Mouse (Mus musculus) hindbrain, embryonic 14.5 days (tissue): ENCODE results near the gene Frmpd1. TPM values are rescaled to one million over a fixed set of nuclear protein-coding genes. Genes with fewer than 3 reads are reported as not detected.

Source experiments
- ATAC-seq: fragments of 200-750 bp; cut with Nextera tagmentation; 2 replicates; pipeline ENCODE4 v1.8.0; 2017; ENCODE audit warnings: moderate number of reproducible peaks, mild to moderate bottlenecking, moderate TSS enrichment, moderate library complexity; ENCODE audit not compliant: low FRiP score
- DNase-seq: peaks from one replicate; pipeline ENCODE4 v3.0.0-alpha.2; 2015; ENCODE audit warnings: low spot score
- H3K27ac ChIP-seq: fragments of 300-500 bp; sonication (generic); 2 replicates; pipeline ENCODE4 v1.5.1; 2014; ENCODE audit warnings: mild to moderate bottlenecking, moderate library complexity
- H3K27me3 ChIP-seq: fragments of 300-500 bp; sonication (generic); 2 replicates; pipeline ENCODE4 v1.6.1; 2014; ENCODE audit warnings: mild to moderate bottlenecking, low read length, mixed read lengths; ENCODE audit not compliant: control insufficient read depth, insufficient read depth
- H3K36me3 ChIP-seq: fragments of 300-500 bp; sonication (generic); replicated peaks from 2 replicates; pipeline ENCODE4 v1.6.1; 2014; ENCODE audit not compliant: control insufficient read depth, insufficient read depth
- H3K4me1 ChIP-seq: fragments of 300-500 bp; sonication (generic); replicated peaks from 2 replicates; pipeline ENCODE4 v1.6.1; 2014; ENCODE audit warnings: antibody characterized with exemption, low read length, mixed read lengths; ENCODE audit not compliant: control insufficient read depth, insufficient read depth
- H3K4me2 ChIP-seq: fragments of 300-500 bp; sonication (generic); replicated peaks from 2 replicates; pipeline ENCODE4 v1.6.1; 2014; ENCODE audit warnings: mild to moderate bottlenecking, moderate library complexity
- H3K4me3 ChIP-seq: fragments of 300-500 bp; sonication (generic); replicated peaks from 2 replicates; pipeline ENCODE4 v1.5.1; 2014; ENCODE audit warnings: mild to moderate bottlenecking, low read length
- H3K9ac ChIP-seq: fragments of 300-500 bp; sonication (generic); 2 replicates; pipeline ENCODE4 v1.6.1; 2014
- H3K9me3 ChIP-seq: fragments of 300-500 bp; sonication (generic); 2 replicates; pipeline ENCODE4 v1.6.1; 2016; ENCODE audit warnings: low read length; ENCODE audit not compliant: control insufficient read depth
- WGBS: fragments of 180-500 bp; shearing (Covaris S2); extraction: QIAGEN DNeasy Blood & Tissue Kit; methylation state at CpG from one replicate; pipeline ENCODE4 v1.1.7; 2014; 5-methylcytosine and 5-hydroxymethylcytosine counted together
- polyA plus RNA-seq: library from polyadenylated mRNA; unstranded; fragments of >200 nt; fragmentation: Nextera tagmentation; extraction: Ambion mirVana; gene quantifications from 2 replicates; pipeline ENCODE4 v1.2.1, GENCODE M21; 2014

The Frmpd1 gene
- polyA plus RNA-seq, 1 experiment from 2014 or later = 2.4 TPM

DNA sequence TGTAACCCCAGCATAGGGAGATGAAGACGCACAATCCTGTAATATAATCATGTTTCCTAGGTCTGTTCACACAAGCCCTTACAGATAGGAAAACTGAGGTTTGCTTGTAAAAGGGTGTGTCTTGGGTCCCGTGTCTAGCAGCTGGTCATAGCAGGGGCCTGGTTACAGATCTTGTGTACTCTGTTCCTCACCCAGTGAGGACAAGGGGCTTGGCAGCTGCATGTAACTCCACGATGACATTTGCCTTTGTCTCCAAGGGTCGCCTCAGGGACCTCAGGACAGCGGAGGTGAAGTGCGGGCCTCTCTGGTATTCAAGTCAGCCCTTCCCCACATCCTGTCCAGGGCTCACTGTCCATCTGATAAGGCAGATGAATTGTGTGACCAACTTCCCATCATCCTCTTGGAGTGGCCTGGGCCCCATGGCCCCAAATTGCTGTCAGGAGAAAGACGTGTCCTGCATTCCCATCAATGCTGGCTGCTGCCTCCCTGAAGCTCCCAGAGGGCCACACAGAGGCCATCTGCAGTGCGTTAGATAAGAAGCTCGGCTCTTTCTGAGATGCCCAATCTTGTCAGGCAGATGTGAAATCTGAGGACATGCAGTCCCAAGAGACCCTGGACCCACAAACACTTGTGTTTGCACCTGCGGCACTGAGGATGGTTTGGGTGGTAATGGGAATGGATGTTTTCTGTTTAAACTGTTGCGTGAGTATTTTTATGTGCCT is 27.8 kb downstream of the Frmpd1 start:
- 58% methylated on average over 11 of the region's 11 CpGs for WGBS
- no peak for ATAC-seq

DNA sequence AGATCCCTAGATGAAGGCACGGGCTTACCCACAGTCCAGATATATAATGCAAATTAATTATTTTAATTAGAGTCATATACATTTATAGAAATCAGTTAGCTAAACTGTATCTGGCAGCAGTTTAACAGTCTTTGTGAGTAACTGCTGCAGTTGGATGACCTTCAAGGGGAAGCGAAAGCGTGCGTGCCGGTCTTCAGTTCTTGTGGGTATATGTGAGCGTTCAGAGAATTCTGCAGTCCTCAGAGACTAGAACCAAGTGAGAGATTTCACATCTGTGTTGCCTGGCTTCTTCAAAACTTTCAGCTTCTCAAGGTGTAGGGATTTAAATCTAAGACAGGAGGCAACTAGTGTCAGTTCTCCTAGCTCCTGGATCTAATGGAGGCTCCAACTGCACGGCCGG is 35.3 kb downstream of the Frmpd1 start:
- no peaks in the 10 kb centered on the region for H3K9me3 ChIP-seq
- ATAC-seq (no peak), DNase-seq (no peak)
- whole genome bisulfite sequencing = 88% methylated on average over 8 of the region's 8 CpGs
- no peaks in the 10 kb centered on the region for H3K36me3 ChIP-seq
- H3K4me1 ChIP-seq = no peaks in the 10 kb centered on the region
- H3K27ac ChIP-seq = no peak overlapping the region
- no peak overlapping the region for H3K4me3 ChIP-seq
- H3K9ac ChIP-seq = no peak overlapping the region
- no peak overlapping the region for H3K4me2 ChIP-seq
- H3K27me3 ChIP-seq = no peaks in the 10 kb centered on the region

More for the DNA sequence above, 27.8 kb downstream of the Frmpd1 start:
- no peak for DNase-seq
- H3K4me3 ChIP-seq = no peak overlapping the region
- H3K4me1 ChIP-seq = no peaks in the 10 kb centered on the region
- H3K4me2 ChIP-seq = no peak overlapping the region
- no peaks in the 10 kb centered on the region for H3K36me3 ChIP-seq
- no peaks in the 10 kb centered on the region for H3K9me3 ChIP-seq
- H3K27ac ChIP-seq = no peak overlapping the region
- H3K9ac ChIP-seq = no peak overlapping the region
- no peaks in the 10 kb centered on the region for H3K27me3 ChIP-seq

DNA sequence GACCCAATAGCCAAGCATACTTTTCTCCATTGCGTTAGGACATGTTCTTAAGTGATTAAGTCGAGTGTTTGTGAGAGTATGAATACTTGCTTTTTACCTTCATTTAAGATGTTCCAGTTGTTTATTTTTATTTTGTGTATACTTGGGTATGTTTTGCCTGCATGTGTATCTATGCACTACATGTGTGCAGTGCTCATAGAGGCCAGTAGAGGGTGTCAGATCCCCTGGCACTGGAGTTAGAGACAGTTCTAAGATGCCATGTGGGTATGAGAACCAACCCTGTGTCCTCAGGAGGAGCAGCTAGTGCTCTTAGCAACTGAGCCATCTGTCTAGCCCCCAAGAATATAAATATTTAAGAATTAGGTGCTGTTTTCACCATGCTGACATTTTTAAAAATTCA is 37.7 kb downstream of the Frmpd1 start:
- H3K27ac ChIP-seq = no peak overlapping the region
- H3K4me1 ChIP-seq = no peaks in the 10 kb centered on the region
- DNase-seq (no peak), ATAC-seq (no peak)
- H3K4me2 ChIP-seq = no peak overlapping the region
- H3K27me3 ChIP-seq = no peaks in the 10 kb centered on the region
- no peak overlapping the region for H3K4me3 ChIP-seq
- H3K9me3 ChIP-seq = no peaks in the 10 kb centered on the region
- no peak overlapping the region for H3K9ac ChIP-seq
- H3K36me3 ChIP-seq = no peaks in the 10 kb centered on the region
- 94% methylated on average over 2 of the region's 2 CpGs for WGBS

DNA sequence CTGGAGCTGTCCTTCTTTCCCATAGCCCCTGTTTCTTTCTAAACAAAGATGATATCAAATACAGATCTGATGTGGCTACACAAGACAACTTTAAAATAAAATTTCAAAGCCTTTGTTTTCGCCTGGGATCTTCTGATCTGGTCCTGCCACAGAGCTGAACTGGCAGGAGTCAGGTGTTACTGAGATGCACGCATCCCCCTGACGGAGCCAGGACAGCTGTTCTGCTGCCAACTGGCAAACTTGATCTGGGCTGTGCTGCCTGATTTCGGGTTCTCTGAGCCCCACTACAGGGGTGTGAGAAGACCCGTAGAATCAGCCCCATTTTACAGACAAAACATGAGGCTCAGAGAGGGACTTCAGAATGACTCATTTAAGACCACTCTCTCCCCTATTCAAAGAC is 45.6 kb downstream of the Frmpd1 start:
- Histone ChIP-seq H3K27ac (no peak overlapping the region), H3K4me1 (no peaks in the 10 kb centered on the region), H3K9me3 (no peaks in the 10 kb centered on the region), H3K36me3 (no peaks in the 10 kb centered on the region), H3K27me3 (no peaks in the 10 kb centered on the region), H3K4me2 (no peak overlapping the region), H3K4me3 (no peak overlapping the region), H3K9ac (no peak overlapping the region)
- 74% methylated on average over 5 of the region's 5 CpGs for WGBS
- no peak for DNase-seq
- no peak for ATAC-seq

DNA sequence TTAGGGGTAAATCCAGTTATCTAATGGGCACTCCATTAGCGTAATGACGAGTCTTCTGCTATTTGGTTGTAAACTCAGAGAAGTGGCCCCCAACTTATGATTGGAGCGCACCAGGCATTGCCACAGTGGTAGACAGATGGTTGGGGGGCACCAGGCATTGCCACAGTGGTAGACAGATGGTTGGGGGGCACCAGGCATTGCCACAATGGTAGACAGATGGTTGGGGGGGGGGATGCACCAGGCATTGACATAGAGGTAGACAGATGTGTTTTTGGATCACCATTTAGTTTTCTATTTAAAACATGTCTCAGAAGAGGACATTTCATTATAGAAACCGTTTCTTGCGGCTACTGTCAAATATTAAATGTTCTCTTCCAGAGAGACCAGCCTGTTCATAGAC is 53.6 kb downstream of the Frmpd1 start:
- Histone ChIP-seq H3K27ac (no peak overlapping the region), H3K9me3 (no peaks in the 10 kb centered on the region), H3K4me1 (no peaks in the 10 kb centered on the region), H3K27me3 (no peaks in the 10 kb centered on the region), H3K36me3 (no peaks in the 10 kb centered on the region), H3K4me3 (no peak overlapping the region), H3K9ac (no peak overlapping the region), H3K4me2 (no peak overlapping the region)
- no peak for ATAC-seq
- 71% methylated on average over 5 of the region's 5 CpGs for WGBS
- no peak for DNase-seq

DNA sequence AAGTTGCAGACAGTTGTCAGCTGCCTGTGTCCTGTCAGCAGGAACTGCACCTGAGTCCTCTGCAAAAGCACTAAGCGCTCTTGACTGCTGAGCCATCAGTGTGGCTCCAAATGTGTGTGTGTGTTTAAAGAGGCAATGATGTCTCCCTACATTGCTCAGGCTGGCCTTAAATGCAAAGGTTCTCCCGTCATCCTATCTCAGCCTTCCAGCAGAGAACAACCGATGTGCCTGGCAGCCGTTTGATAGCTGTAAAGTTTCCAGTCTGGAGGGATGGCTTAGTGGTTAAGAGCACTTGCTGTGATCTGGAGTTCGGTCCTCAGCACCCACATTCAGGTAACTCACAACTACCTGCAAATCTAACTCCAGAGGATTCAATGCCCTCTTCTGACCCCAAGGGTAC is 56.7 kb downstream of the Frmpd1 start:
- ATAC-seq (no peak), DNase-seq (no peak)
- WGBS = 84% methylated on average over 5 of the region's 5 CpGs

DNA sequence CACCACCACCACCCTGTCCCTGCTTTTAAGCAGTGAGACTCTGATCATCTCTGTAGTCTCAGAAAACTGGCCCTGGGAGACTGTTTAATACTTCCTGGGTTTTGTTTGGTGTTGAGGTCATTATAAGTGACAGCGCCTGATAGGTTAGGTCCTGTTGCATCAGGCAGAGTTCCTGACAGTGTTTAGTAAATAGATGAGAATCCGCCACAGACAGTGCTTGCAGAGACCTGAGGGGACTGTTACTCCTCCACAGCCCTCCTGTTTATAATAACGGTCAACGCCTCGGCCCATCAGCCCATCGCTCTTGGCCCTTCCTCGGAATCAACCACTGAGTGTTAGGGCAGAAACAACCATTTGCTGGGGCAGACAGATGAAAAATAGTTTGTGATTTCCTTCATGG is 57.5 kb downstream of the Frmpd1 start:
- 86% methylated on average over 7 of the region's 7 CpGs for WGBS
- Histone ChIP-seq H3K9me3 (no peaks in the 10 kb centered on the region), H3K4me2 (no peak overlapping the region), H3K27me3 (no peaks in the 10 kb centered on the region), H3K4me1 (no peaks in the 10 kb centered on the region), H3K27ac (no peak overlapping the region), H3K9ac (no peak overlapping the region), H3K36me3 (no peaks in the 10 kb centered on the region), H3K4me3 (no peak overlapping the region)
- ATAC-seq (no peak), DNase-seq (no peak)

More for the DNA sequence above, 56.7 kb downstream of the Frmpd1 start:
- no peak overlapping the region for H3K4me3 ChIP-seq
- H3K4me2 ChIP-seq = no peak overlapping the region
- H3K9me3 ChIP-seq = no peaks in the 10 kb centered on the region
- no peaks in the 10 kb centered on the region for H3K4me1 ChIP-seq
- H3K27me3 ChIP-seq = no peaks in the 10 kb centered on the region
- no peak overlapping the region for H3K27ac ChIP-seq
- H3K36me3 ChIP-seq = no peaks in the 10 kb centered on the region
- H3K9ac ChIP-seq = no peak overlapping the region

DNA sequence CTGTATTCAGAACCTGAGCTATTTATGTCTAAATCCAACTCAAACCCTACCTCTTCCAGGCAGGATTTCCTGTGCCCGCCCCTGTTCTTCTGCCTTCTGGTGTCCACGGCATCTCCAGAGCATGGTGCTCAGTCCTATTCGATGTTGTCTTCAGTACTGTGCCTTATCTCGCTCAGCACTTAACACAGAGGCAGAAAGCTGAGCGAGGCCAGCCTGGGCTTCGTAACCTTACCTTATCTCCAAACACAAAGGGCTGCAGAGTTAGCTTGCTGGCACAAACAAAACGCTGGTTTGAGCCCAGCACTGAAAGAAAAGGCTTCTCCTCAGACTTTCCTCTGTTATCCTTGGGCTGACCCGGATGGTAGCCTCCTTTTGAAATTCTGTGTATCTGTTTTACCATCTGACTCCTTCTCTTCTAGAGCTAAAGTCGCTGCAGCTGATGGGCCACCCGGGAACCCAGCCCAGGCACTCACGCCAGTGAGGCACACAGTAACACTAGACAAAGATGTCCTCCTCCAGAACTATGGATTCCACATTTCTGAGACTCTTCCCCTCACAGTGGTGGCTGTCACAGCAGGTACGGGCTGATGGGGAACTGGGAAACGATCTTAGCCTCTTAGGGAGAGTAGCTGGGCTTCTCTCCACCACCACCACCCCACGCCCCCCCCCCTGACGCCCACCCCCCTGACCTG is 58.7 kb downstream of the Frmpd1 start:
- no peaks in the 10 kb centered on the region for H3K9me3 ChIP-seq
- no peak overlapping the region for H3K27ac ChIP-seq
- no peak overlapping the region for H3K4me2 ChIP-seq
- no peaks in the 10 kb centered on the region for H3K4me1 ChIP-seq
- 66% methylated on average over 15 of the region's 15 CpGs for WGBS
- no peak overlapping the region for H3K9ac ChIP-seq
- DNase-seq (no peak), ATAC-seq (no peak)
- no peaks in the 10 kb centered on the region for H3K27me3 ChIP-seq
- no peak overlapping the region for H3K4me3 ChIP-seq
- no peaks in the 10 kb centered on the region for H3K36me3 ChIP-seq

DNA sequence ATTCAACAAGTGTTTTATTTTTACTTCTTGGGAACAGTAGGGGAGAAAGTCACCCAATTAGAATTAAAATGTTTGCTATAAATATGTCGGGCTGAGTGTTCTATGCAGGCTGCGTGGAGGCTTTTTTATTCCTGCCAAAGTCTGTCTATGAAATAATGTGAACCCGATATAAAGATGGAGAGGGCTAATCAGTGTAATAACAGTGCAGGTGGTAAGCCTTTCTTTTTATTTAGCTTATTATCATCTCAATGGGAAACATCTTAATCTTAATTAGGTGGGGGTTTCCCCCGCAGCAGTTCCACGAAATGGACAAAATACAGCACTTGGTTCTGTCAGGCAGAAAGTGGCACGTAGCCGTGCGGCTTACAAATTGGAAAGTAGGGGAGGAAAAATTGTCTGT is 66.6 kb downstream of the Frmpd1 start:
- DNase-seq (no peak), ATAC-seq (no peak)
- Histone ChIP-seq H3K9ac (no peak overlapping the region), H3K9me3 (no peaks in the 10 kb centered on the region), H3K4me2 (no peak overlapping the region), H3K36me3 (no peaks in the 10 kb centered on the region), H3K27ac (no peak overlapping the region), H3K4me3 (no peak overlapping the region), H3K27me3 (no peaks in the 10 kb centered on the region), H3K4me1 (peaks cover 7% of the 10 kb centered on the region; the same call in 1 of the 2 replicates)
- 58% methylated on average over 8 of the region's 8 CpGs for WGBS
